Mouse (Mus musculus): ENCODE results near the gene Usp42. TPM values are rescaled to one million over a fixed set of nuclear protein-coding genes. Genes with fewer than 3 reads are reported as not detected.

The Usp42 gene
- polyA plus RNA-seq, 1 experiment from 2014 or later = 34.7 TPM

- Histone ChIP-seq H3K4me1 (peaks cover 6% of the 10 kb centered on the region; the same call in 1 of the 2 replicates), H3K36me3 (no peaks in the 10 kb centered on the region), H3K27ac (no peak overlapping the region), H3K9ac (no peak overlapping the region), H3K9me3 (no peaks in the 10 kb centered on the region), H3K4me2 (replicated peaks) (no peak overlapping the region), H3K27me3 (no peaks in the 10 kb centered on the region), H3K4me3 (no peak overlapping the region)
- 68% methylated on average over 2 of the region's 2 CpGs for WGBS
- ATAC-seq (ENCODE audit: insufficient number of reproducible peaks, insufficient read depth, low FRiP score, low TSS enrichment) = no peak
Measured at GRCm38 (mm10) chr5:143668884-143669283, 63.2 kb downstream of the Usp42 start.

- Histone ChIP-seq H3K4me2 (replicated peaks) (no peak overlapping the region), H3K4me1 (peaks cover 6% of the 10 kb centered on the region; the same call in 1 of the 2 replicates), H3K9me3 (no peaks in the 10 kb centered on the region), H3K27me3 (no peaks in the 10 kb centered on the region), H3K9ac (no peak overlapping the region), H3K27ac (no peak overlapping the region), H3K4me3 (no peak overlapping the region), H3K36me3 (no peaks in the 10 kb centered on the region)
- ATAC-seq (ENCODE audit: insufficient number of reproducible peaks, insufficient read depth, low FRiP score, low TSS enrichment) = no peak
- WGBS = 90% methylated on average over 1 of the region's 1 CpGs
Measured at GRCm38 (mm10) chr5:143666015-143666414, 66.1 kb downstream of the Usp42 start.

- WGBS = 80% methylated on average over 2 of the region's 2 CpGs
- Histone ChIP-seq H3K4me1 (peaks cover 6% of the 10 kb centered on the region; the same call in 1 of the 2 replicates), H3K4me3 (no peak overlapping the region), H3K4me2 (replicated peaks) (no peak overlapping the region), H3K9me3 (no peaks in the 10 kb centered on the region), H3K27ac (no peak overlapping the region), H3K27me3 (no peaks in the 10 kb centered on the region), H3K9ac (no peak overlapping the region), H3K36me3 (no peaks in the 10 kb centered on the region)
- ATAC-seq (ENCODE audit: insufficient number of reproducible peaks, insufficient read depth, low FRiP score, low TSS enrichment) = no peak
Measured at GRCm38 (mm10) chr5:143665561-143665960, 66.5 kb downstream of the Usp42 start.

GRCm38 (mm10) chr5:143663074-143663687 is 68.9 kb downstream of the Usp42 start:
- Histone ChIP-seq H3K9me3 (no peaks in the 10 kb centered on the region), H3K9ac (no peak overlapping the region), H3K4me3 (no peak overlapping the region), H3K27me3 (no peaks in the 10 kb centered on the region), H3K4me2 (replicated peaks) (no peak overlapping the region), H3K27ac (no peak overlapping the region), H3K4me1 (no peaks in the 10 kb centered on the region), H3K36me3 (no peaks in the 10 kb centered on the region)
- WGBS = 83% methylated on average over 7 of the region's 7 CpGs
- no peak for ATAC-seq (ENCODE audit: insufficient number of reproducible peaks, insufficient read depth, low FRiP score, low TSS enrichment)

Other genes with a start within 250 kb of the Usp42 start
- 416 and 448 TPM in 2 replicates for gene Rac1, start 204.2 kb downstream of the Usp42 start, polyA plus RNA-seq (2016; fragmentation: Nextera tagmentation; extraction: Ambion mirVana)
- 46.0 and 48.7 TPM in 2 replicates for gene Cyth3, start 109.8 kb downstream of the Usp42 start, polyA plus RNA-seq (2016; fragmentation: Nextera tagmentation; extraction: Ambion mirVana)
- gene Eif2ak1, start 85.5 kb upstream of the Usp42 start, polyA plus RNA-seq (2016; fragmentation: Nextera tagmentation; extraction: Ambion mirVana) = 46.5 and 47.7 TPM in 2 replicates
- 0.36 TPM in 2 replicates for gene Ankrd61, start 165.4 kb upstream of the Usp42 start, polyA plus RNA-seq (2016; fragmentation: Nextera tagmentation; extraction: Ambion mirVana)
- gene Aimp2, start 177.6 kb upstream of the Usp42 start, polyA plus RNA-seq (2016; fragmentation: Nextera tagmentation; extraction: Ambion mirVana) = 89.4 and 95.2 TPM in 2 replicates
- 34.4 and 40.4 TPM in 2 replicates for gene Pms2, start 177.7 kb upstream of the Usp42 start, polyA plus RNA-seq (2016; fragmentation: Nextera tagmentation; extraction: Ambion mirVana)
- 0.79 and 1.1 TPM in 2 replicates for gene Gm42421, start 195.9 kb upstream of the Usp42 start, polyA plus RNA-seq (2016; fragmentation: Nextera tagmentation; extraction: Ambion mirVana)
- gene Rsph10b, start 200.8 kb upstream of the Usp42 start, polyA plus RNA-seq (2016; fragmentation: Nextera tagmentation; extraction: Ambion mirVana) = 0.77 and 1.3 TPM in 2 replicates